Mouse (Mus musculus): ENCODE results near the gene Olfr218. TPM values are rescaled to one million over a fixed set of nuclear protein-coding genes. Genes with fewer than 3 reads are reported as not detected.
"Not testable (repeated sequence)": the region's sequence is repeated elsewhere in the genome, so short reads cannot be mapped to it uniquely, and the experiment has no call there.

The Olfr218 gene
- not detected in 2 replicates for polyA plus RNA-seq (2012; rRNA removed)

GRCm38 (mm10) chr1:173197508-173197907 is at the start of gene Olfr218:
Gene Olfr218, plus strand, starts transcription at chr1:173197808.
- WGBS = 69% methylated on average over 5 of the region's 5 CpGs
- no peak for DNase-seq (ENCODE audit: low read depth, low spot score)

DNA sequence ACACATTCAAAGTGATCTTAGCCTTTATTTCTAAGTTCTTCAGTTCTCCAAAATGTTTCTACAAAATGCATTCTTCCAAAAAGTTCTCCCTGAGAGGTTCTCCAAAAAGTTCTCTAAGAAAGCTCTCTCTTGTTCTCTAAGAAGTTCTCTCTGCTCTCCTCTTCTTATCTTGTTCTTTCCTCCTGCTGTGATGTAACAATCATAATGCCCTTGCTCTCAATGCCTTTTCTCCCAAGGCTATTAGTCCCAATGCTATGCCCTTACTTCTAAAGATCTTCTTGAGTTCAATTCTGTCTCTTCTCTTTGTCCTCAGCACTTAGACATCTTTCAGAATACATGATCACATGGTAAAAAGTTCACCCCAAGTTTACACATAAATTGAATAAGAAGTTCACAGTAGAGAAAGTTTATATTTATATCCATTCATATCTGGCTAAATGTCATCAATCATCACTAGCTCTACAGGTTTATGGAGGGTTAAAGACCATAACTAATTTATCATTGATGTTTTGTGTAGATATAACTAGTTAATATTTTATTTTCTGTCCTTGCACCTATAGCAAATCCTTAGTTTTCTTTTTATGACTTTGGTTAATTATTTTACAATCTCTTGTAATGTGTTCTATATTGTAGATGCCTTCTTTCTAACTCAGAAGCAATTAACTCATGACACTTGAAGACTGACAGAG is 23.3 kb upstream of the Olfr218 start:
- DNase-seq (ENCODE audit: low read depth, low spot score) = no peak

- no peak for DNase-seq (ENCODE audit: low read depth, low spot score)
- WGBS = 48% methylated on average over 3 of the region's 3 CpGs
Observed at GRCm38 (mm10) chr1:173190540-173190939, 7.1 kb upstream of the Olfr218 start, which contains the start of gene Olfr1406. Gene Olfr1406, minus strand, starts transcription at chr1:173190640.

DNA sequence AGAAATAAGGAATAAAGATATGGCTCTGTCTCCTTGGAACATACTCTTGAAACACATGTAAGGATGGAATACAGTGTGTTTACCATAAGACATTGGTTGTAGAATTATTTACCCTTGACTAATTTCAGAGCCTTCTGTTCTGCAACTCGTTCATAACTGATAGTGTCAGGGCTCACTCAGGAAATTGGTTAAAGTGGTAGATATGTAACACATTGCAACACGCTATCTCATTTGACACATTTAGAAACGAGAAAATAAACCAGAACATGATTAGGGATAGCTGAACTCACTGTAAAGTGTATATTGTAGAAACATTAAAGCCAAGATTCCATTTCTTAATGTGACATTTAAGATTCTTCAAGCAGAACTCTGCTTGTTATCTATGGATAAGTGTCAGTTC is 5.5 kb upstream of the Olfr218 start:
- DNase-seq (ENCODE audit: low read depth, low spot score) = no peak
- 59% methylated on average over 3 of the region's 3 CpGs for WGBS

DNA sequence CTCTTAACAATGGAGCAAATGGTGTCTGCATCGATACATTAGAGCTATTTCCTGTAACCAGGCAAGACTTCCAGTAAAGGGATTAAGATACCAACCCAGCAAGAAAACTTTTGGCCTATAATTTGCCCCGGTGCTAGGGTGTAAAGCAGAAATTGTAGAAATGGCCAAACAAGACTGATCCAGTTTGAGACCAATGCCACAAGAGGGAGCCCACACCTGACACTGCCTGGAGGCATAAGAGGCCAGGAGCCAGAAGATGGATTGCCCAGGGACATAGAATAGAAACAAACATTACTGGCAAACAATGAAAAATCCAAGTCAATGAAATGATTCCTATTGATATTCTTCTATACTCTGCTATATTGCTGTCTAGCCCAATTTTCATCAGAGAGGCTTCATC is 1.2 kb upstream of the Olfr218 start:
- 79% methylated on average over 2 of the region's 2 CpGs for WGBS
- no peak for DNase-seq (ENCODE audit: low read depth, low spot score)

GRCm38 (mm10) chr1:173212092-173212491 is 14.5 kb downstream of the Olfr218 start, which contains the start of gene Olfr1404:
Gene Olfr1404, plus strand, starts transcription at chr1:173212392.
- DNase-seq (ENCODE audit: low read depth, low spot score) = no peak
- WGBS = 75% methylated on average over 5 of the region's 5 CpGs

DNA sequence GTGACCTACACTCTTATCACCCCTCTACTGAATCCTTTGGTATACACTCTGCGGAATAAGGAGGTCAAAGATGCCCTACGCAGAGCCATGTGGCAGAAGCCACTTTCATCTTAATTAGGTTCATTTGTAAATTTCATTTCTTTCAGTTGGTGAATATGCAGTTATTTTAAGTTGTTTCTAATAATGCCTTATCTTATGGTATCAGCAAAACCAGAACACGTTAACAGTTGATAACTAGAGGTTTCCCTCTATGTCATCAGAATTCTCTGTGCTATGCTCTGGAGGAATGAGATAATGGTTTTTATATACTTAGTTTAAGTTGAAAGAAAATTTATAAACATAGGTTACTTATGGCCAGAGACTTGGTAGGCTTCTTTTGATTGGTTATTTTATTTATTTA is 18.9 kb downstream of the Olfr218 start:
- no peak for DNase-seq (ENCODE audit: low read depth, low spot score)
- WGBS = 91% methylated on average over 3 of the region's 3 CpGs

GRCm38 (mm10) chr1:173227081-173227480 is 29.5 kb downstream of the Olfr218 start, which contains the start of gene Fcer1a:
Gene Fcer1a, minus strand, starts transcription at chr1:173227214.
- DNase-seq (ENCODE audit: low read depth, low spot score) = no peak

GRCm38 (mm10) chr1:173237004-173237403 is 39.4 kb downstream of the Olfr218 start:
- DNase-seq (ENCODE audit: low read depth, low spot score) = not testable (repeated sequence)
- WGBS = 85% methylated on average over 1 of the region's 1 CpGs

More at GRCm38 (mm10) chr1:173227081-173227480, 29.5 kb downstream of the Olfr218 start, which contains the start of gene Fcer1a:
- WGBS = 67% methylated on average over 2 of the region's 2 CpGs

GRCm38 (mm10) chr1:173249888-173250287 is 52.3 kb downstream of the Olfr218 start:
- 47% methylated on average over 3 of the region's 3 CpGs for WGBS
- DNase-seq (ENCODE audit: low read depth, low spot score) = no peak

Other genes starting within 250 kb of the Olfr218 start
- gene Olfr16, start 247.4 kb upstream of the Olfr218 start, polyA plus RNA-seq (2012; rRNA removed) = not detected in 2 replicates
- gene Olfr1408, start 60.4 kb upstream of the Olfr218 start, polyA plus RNA-seq (2012; rRNA removed) = not detected in 2 replicates
- not detected in 2 replicates for gene Olfr1406, start 7.2 kb upstream of the Olfr218 start, polyA plus RNA-seq (2012; rRNA removed)
- gene Olfr1404, start 14.6 kb downstream of the Olfr218 start, polyA plus RNA-seq (2012; rRNA removed) = not detected in 2 replicates
- 0.17 and 1.0 TPM in 2 replicates for gene Fcer1a, start 29.4 kb downstream of the Olfr218 start, polyA plus RNA-seq (2012; rRNA removed)
- gene Olfr418, start 68.2 kb downstream of the Olfr218 start, polyA plus RNA-seq (2012; rRNA removed) = not detected in 2 replicates
- 167 and 349 TPM in 2 replicates for gene Mptx2, start 80.0 kb downstream of the Olfr218 start, polyA plus RNA-seq (2012; rRNA removed)
- 9.8 and 13.6 TPM in 2 replicates for gene Ackr1, start 135.9 kb downstream of the Olfr218 start, polyA plus RNA-seq (2012; rRNA removed)
- 6.1 and 7.0 TPM in 2 replicates for gene Aim2, start 153.1 kb downstream of the Olfr218 start, polyA plus RNA-seq (2012; rRNA removed)
- gene Cadm3, start 169.9 kb downstream of the Olfr218 start, polyA plus RNA-seq (2012; rRNA removed) = 6.2 and 7.5 TPM in 2 replicates

Data from large intestine, adult 2 months (tissue).